In the genomic region with DNA sequence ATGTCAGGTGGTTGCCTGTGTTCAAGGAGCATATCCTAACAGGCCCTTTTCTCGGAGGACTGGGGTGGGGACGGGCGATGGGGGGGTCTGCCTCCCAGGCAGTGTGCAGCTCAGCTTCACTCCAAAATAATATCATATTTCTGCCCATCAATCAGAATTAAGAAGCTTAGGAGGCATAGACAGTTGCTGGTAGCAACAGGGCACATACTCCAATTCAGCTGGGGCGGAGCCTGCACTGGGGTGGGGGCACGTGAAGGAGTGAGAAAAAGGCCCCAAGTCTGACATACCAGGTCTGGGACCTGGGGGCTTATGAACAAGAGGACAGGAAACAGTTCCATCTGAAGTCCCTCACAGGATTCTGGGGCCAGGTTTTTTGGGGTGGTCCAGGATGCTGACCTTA, we compare ENCODE assay signal across 15 mouse cellular contexts.
DNase-seq lines count a peak whose midpoint lies in the region; ATAC-seq and TF ChIP-seq lines count a peak whose summit lies in the region.
"Had no signal": no experiment of that assay in that cellular context is flagged by ENCODE, and none has a peak within 500 bp of the region (broad histone marks: within the 10 kb centered on the region; RNA-seq: fewer than 3 reads in every experiment).

No protein-coding gene starts in this region.

- no peak for DNase-seq in hindbrain, embryonic 11.5 days (ENCODE audit: low spot score)
- DNase-seq in embryonic facial prominence, embryonic 14.5 days (ENCODE audit: low spot score), result no peak
- DNase-seq in forebrain, postnatal 0 days, result no peak
- DNase-seq in midbrain, embryonic 14.5 days, result no peak
- DNase-seq in kidney, adult 2 months, result no peak
- no peak for DNase-seq in right cerebral cortex, adult 2 months (ENCODE audit: low spot score in 2 of 2)
- DNase-seq: adrenal gland, adult 8-10 months; cerebellum, adult 9-11 months; heart, postnatal 10 days; kidney, postnatal 14 days had no signal

- H3K36me3 ChIP-seq in hindbrain, embryonic 13.5 days, result no peaks in the 10 kb centered on the region
- H3K36me3 ChIP-seq in hindbrain, embryonic 11.5 days (ENCODE audit: control insufficient read depth, insufficient read depth, low read length), result no peaks in the 10 kb centered on the region
- H3K36me3 ChIP-seq in embryonic facial prominence, embryonic 14.5 days (ENCODE audit: control insufficient read depth, insufficient read depth, low read length), result no peaks in the 10 kb centered on the region
- no peaks in the 10 kb centered on the region for H3K36me3 ChIP-seq in forebrain, postnatal 0 days (ENCODE audit: insufficient read depth)
- no peaks in the 10 kb centered on the region for H3K36me3 ChIP-seq in midbrain, embryonic 14.5 days (ENCODE audit: control insufficient read depth, insufficient read depth, low read length)
- H3K36me3 ChIP-seq in kidney, adult 2 months (ENCODE audit: control insufficient read depth, insufficient read depth, low read length), result no peaks in the 10 kb centered on the region
- no peaks in the 10 kb centered on the region for H3K36me3 ChIP-seq in kidney, embryonic 16.5 days (ENCODE audit: insufficient read depth, low read length)
- H3K36me3 ChIP-seq: embryonic facial prominence, embryonic 12.5 days; intestine, embryonic 15.5 days; liver, embryonic 12.5 days had no signal

- peak overlapping the region; percentile 85 for H3K9ac ChIP-seq in hindbrain, embryonic 13.5 days
- no peak overlapping the region for H3K9ac ChIP-seq in hindbrain, embryonic 11.5 days (ENCODE audit: low read depth, low read length)
- H3K9ac ChIP-seq in embryonic facial prominence, embryonic 14.5 days (ENCODE audit: low read depth, low read length), result no peak overlapping the region
- peak overlapping the region; percentile 78 for H3K9ac ChIP-seq in forebrain, postnatal 0 days
- no peak overlapping the region for H3K9ac ChIP-seq in midbrain, embryonic 14.5 days (replicated peaks; ENCODE audit: low read length)
- no peak overlapping the region for H3K9ac ChIP-seq in kidney, embryonic 16.5 days (replicated peaks; ENCODE audit: low read length)
- H3K9ac ChIP-seq: embryonic facial prominence, embryonic 12.5 days; intestine, embryonic 15.5 days; liver, embryonic 12.5 days had no signal

- H3K4me2 ChIP-seq in hindbrain, embryonic 13.5 days, result peak overlapping the region; percentile 92
- H3K4me2 ChIP-seq in hindbrain, embryonic 11.5 days (replicated peaks; ENCODE audit: low read depth, low read length), result no peak overlapping the region
- H3K4me2 ChIP-seq in embryonic facial prominence, embryonic 14.5 days (ENCODE audit: low read depth, low read length), result peak overlapping the region; percentile 94
- peak overlapping the region; percentile 83 for H3K4me2 ChIP-seq in forebrain, postnatal 0 days (ENCODE audit: low read depth)
- peak overlapping the region; percentile 89 for H3K4me2 ChIP-seq in midbrain, embryonic 14.5 days (ENCODE audit: low read length)
- H3K4me2 ChIP-seq in kidney, embryonic 16.5 days (replicated peaks; ENCODE audit: low read depth, low read length), result no peak overlapping the region

- H3K27me3 ChIP-seq in hindbrain, embryonic 13.5 days, result no peaks in the 10 kb centered on the region
- H3K27me3 ChIP-seq in hindbrain, embryonic 11.5 days (ENCODE audit: control insufficient read depth, insufficient read depth, low read length), result no peaks in the 10 kb centered on the region
- H3K27me3 ChIP-seq in embryonic facial prominence, embryonic 14.5 days (replicated peaks; ENCODE audit: control insufficient read depth, insufficient read depth, low read length), result no peaks in the 10 kb centered on the region; the same call in 1 of the 2 replicates
- H3K27me3 ChIP-seq in forebrain, postnatal 0 days (ENCODE audit: insufficient read depth, low read length), result no peaks in the 10 kb centered on the region
- H3K27me3 ChIP-seq in midbrain, embryonic 14.5 days (ENCODE audit: control insufficient read depth, insufficient read depth, low read length), result no peaks in the 10 kb centered on the region
- no peaks in the 10 kb centered on the region for H3K27me3 ChIP-seq in kidney, adult 2 months (replicated peaks; ENCODE audit: control insufficient read depth, insufficient read depth, low read length)
- H3K27me3 ChIP-seq in kidney, embryonic 16.5 days (ENCODE audit: insufficient read depth, low read length), result peaks cover 4% of the 10 kb centered on the region; the same call in 1 of the 2 replicates
- H3K27me3 ChIP-seq: intestine, embryonic 15.5 days had no signal

- no peak overlapping the region; the same call in 1 of the 2 replicates for H3K27ac ChIP-seq in hindbrain, embryonic 13.5 days
- no peak overlapping the region for H3K27ac ChIP-seq in hindbrain, embryonic 11.5 days (ENCODE audit: low read depth, low read length)
- H3K27ac ChIP-seq in embryonic facial prominence, embryonic 14.5 days (replicated peaks; ENCODE audit: low read depth, low read length), result no peak overlapping the region
- 0 out of 2 replicates have a peak overlapping the region, but pooled peaks have one; percentile 15 for H3K27ac ChIP-seq in forebrain, postnatal 0 days (ENCODE audit: low read depth, low read length)
- no peak overlapping the region for H3K27ac ChIP-seq in midbrain, embryonic 14.5 days (replicated peaks; ENCODE audit: low read depth, low read length)
- no peak overlapping the region for H3K27ac ChIP-seq in kidney, adult 2 months (ENCODE audit: insufficient read depth, low read depth, low read length)
- no peak overlapping the region for H3K27ac ChIP-seq in kidney, embryonic 16.5 days (ENCODE audit: low read length)
- H3K27ac ChIP-seq: embryonic facial prominence, embryonic 12.5 days; intestine, embryonic 15.5 days; liver, embryonic 12.5 days had no signal

- WGBS in hindbrain, embryonic 13.5 days, result 69% methylated on average over 5 of the region's 5 CpGs
- WGBS in hindbrain, embryonic 11.5 days, result 86% methylated on average over 5 of the region's 5 CpGs
- 58% methylated on average over 5 of the region's 5 CpGs for WGBS in embryonic facial prominence, embryonic 14.5 days
- 72% methylated on average over 5 of the region's 5 CpGs for WGBS in forebrain, postnatal 0 days
- 47% methylated on average over 5 of the region's 5 CpGs for WGBS in midbrain, embryonic 14.5 days
- 84% methylated on average over 5 of the region's 5 CpGs for WGBS in kidney, adult 2 months
- WGBS in kidney, embryonic 16.5 days, result 75% methylated on average over 5 of the region's 5 CpGs

- H3K9me3 ChIP-seq in hindbrain, embryonic 13.5 days, result no peaks in the 10 kb centered on the region
- no peaks in the 10 kb centered on the region for H3K9me3 ChIP-seq in hindbrain, embryonic 11.5 days (ENCODE audit: control insufficient read depth, low read length)
- H3K9me3 ChIP-seq in embryonic facial prominence, embryonic 14.5 days (ENCODE audit: control insufficient read depth, low read length), result no peaks in the 10 kb centered on the region
- H3K9me3 ChIP-seq in forebrain, postnatal 0 days (ENCODE audit: low read length), result no peaks in the 10 kb centered on the region
- no peaks in the 10 kb centered on the region for H3K9me3 ChIP-seq in midbrain, embryonic 14.5 days (ENCODE audit: control insufficient read depth, low read length)
- H3K9me3 ChIP-seq in kidney, embryonic 16.5 days (ENCODE audit: low read length), result no peaks in the 10 kb centered on the region
- H3K9me3 ChIP-seq: embryonic facial prominence, embryonic 12.5 days; intestine, embryonic 15.5 days; liver, embryonic 12.5 days had no signal

- no peak for ATAC-seq in hindbrain, embryonic 13.5 days (ENCODE audit: low FRiP score)
- no peak for ATAC-seq in hindbrain, embryonic 11.5 days (ENCODE audit: low FRiP score)
- peak; percentile 53 for ATAC-seq in embryonic facial prominence, embryonic 14.5 days (ENCODE audit: low read depth)
- peak; percentile 19; the same call in 1 of the 2 replicates for ATAC-seq in forebrain, postnatal 0 days
- no peak for ATAC-seq in midbrain, embryonic 14.5 days (ENCODE audit: low FRiP score, low TSS enrichment)
- no peak for ATAC-seq in kidney, embryonic 16.5 days (ENCODE audit: low FRiP score, low TSS enrichment)
- ATAC-seq: intestine, embryonic 15.5 days; liver, embryonic 12.5 days had no signal

- TF ChIP-seq POLR2A in kidney, adult 2 months (IDR thresholded peaks at IDR 0.05; ENCODE audit: low read depth, low read length), result no peak

- peaks cover 36% of the 10 kb centered on the region for H3K4me1 ChIP-seq in hindbrain, embryonic 13.5 days (replicated peaks)
- H3K4me1 ChIP-seq in hindbrain, embryonic 11.5 days (replicated peaks; ENCODE audit: control insufficient read depth, insufficient read depth, low read length), result peaks cover 3% of the 10 kb centered on the region
- peaks cover 12% of the 10 kb centered on the region for H3K4me1 ChIP-seq in embryonic facial prominence, embryonic 14.5 days (ENCODE audit: control insufficient read depth, insufficient read depth, low read length)
- H3K4me1 ChIP-seq in forebrain, postnatal 0 days (ENCODE audit: insufficient read depth), result peaks cover 9% of the 10 kb centered on the region; the same call in 1 of the 2 replicates
- peaks cover 26% of the 10 kb centered on the region for H3K4me1 ChIP-seq in midbrain, embryonic 14.5 days (ENCODE audit: control insufficient read depth, insufficient read depth, low read length)
- H3K4me1 ChIP-seq in kidney, adult 2 months (ENCODE audit: control insufficient read depth, insufficient read depth, low read length), result no peaks in the 10 kb centered on the region
- peaks cover 9% of the 10 kb centered on the region for H3K4me1 ChIP-seq in kidney, embryonic 16.5 days (ENCODE audit: insufficient read depth, low read length)
- H3K4me1 ChIP-seq: liver, embryonic 12.5 days had no signal

- no peak for TF ChIP-seq CTCF in forebrain, postnatal 0 days (IDR thresholded peaks at IDR 0.05; ENCODE audit: low read depth)
- TF ChIP-seq CTCF in kidney, adult 2 months (conservative IDR thresholded peaks at IDR 0.05; ENCODE audit: insufficient read depth, insufficient read length, low read depth, low read length), result no peak

- H3K4me3 ChIP-seq in hindbrain, embryonic 13.5 days, result peak overlapping the region; percentile 59
- no peak overlapping the region for H3K4me3 ChIP-seq in hindbrain, embryonic 11.5 days (ENCODE audit: low read depth, low read length)
- no peak overlapping the region for H3K4me3 ChIP-seq in embryonic facial prominence, embryonic 14.5 days (ENCODE audit: low read depth, low read length)
- H3K4me3 ChIP-seq in forebrain, postnatal 0 days (ENCODE audit: low read depth, low read length), result peak overlapping the region; percentile 65
- peak overlapping the region; percentile 56 for H3K4me3 ChIP-seq in midbrain, embryonic 14.5 days (replicated peaks; ENCODE audit: low read depth, low read length)
- no peak overlapping the region for H3K4me3 ChIP-seq in kidney, adult 2 months (ENCODE audit: insufficient read depth, low read depth, low read length)
- no peak overlapping the region for H3K4me3 ChIP-seq in kidney, embryonic 16.5 days (ENCODE audit: low read length)
- H3K4me3 ChIP-seq: intestine, embryonic 15.5 days; liver, embryonic 12.5 days had no signal

Comparison
In these comparisons a context has a peak if more than half of its experiments do, and no peak if none do; other contexts are left out.
1. H3K4me2 ChIP-seq: peak in hindbrain, embryonic 13.5 days (single experiment), embryonic facial prominence, embryonic 14.5 days (single experiment), forebrain, postnatal 0 days (single experiment) and midbrain, embryonic 14.5 days (single experiment); none in hindbrain, embryonic 11.5 days (single experiment) and kidney, embryonic 16.5 days (single experiment).
2. H3K4me3 ChIP-seq: peak in hindbrain, embryonic 13.5 days (single experiment), forebrain, postnatal 0 days (single experiment) and midbrain, embryonic 14.5 days (single experiment); none in hindbrain, embryonic 11.5 days (single experiment), embryonic facial prominence, embryonic 14.5 days (single experiment), kidney, adult 2 months (single experiment) and kidney, embryonic 16.5 days (single experiment).
3. H3K9ac ChIP-seq: peak in hindbrain, embryonic 13.5 days (single experiment) and forebrain, postnatal 0 days (single experiment); none in hindbrain, embryonic 11.5 days (single experiment), embryonic facial prominence, embryonic 14.5 days (single experiment), midbrain, embryonic 14.5 days (single experiment) and kidney, embryonic 16.5 days (single experiment).
4. ATAC-seq: peak in embryonic facial prominence, embryonic 14.5 days (single experiment) and forebrain, postnatal 0 days (single experiment); none in hindbrain, embryonic 13.5 days (single experiment), hindbrain, embryonic 11.5 days (single experiment), midbrain, embryonic 14.5 days (single experiment) and kidney, embryonic 16.5 days (single experiment).